Mouse (Mus musculus) forebrain, embryonic 11.5 days (tissue): Measurements from ENCODE around the gene Ccdc88c. TPM values are rescaled to one million over a fixed set of nuclear protein-coding genes. Genes with fewer than 3 reads are reported as not detected.

Experiments
- ATAC-seq: fragments of 200-750 bp; cut with Nextera tagmentation; replicated peaks from 2 replicates; pipeline ENCODE4 v1.8.0; 2017; ENCODE audit warnings: moderate TSS enrichment; ENCODE audit not compliant: low FRiP score
- DNase-seq: peaks from one replicate; pipeline ENCODE4 v3.0.0-alpha.2; 2017; ENCODE audit warnings: low spot score
- H3K27ac ChIP-seq: fragments of 300-500 bp; sonication (generic); 2 replicates; pipeline ENCODE4 v1.5.1; 2014; ENCODE audit warnings: low read depth, low read length
- H3K27me3 ChIP-seq: fragments of 300-500 bp; sonication (generic); 2 replicates; pipeline ENCODE4 v1.6.1; 2014; ENCODE audit warnings: mild to moderate bottlenecking, low read length, mixed read lengths; ENCODE audit not compliant: control insufficient read depth, insufficient read depth
- H3K36me3 ChIP-seq: fragments of 300-500 bp; sonication (generic); 2 replicates; pipeline ENCODE4 v1.6.1; 2014; ENCODE audit warnings: mild to moderate bottlenecking, low read length, moderate library complexity, mixed read lengths; ENCODE audit not compliant: control insufficient read depth, insufficient read depth
- H3K4me1 ChIP-seq: fragments of 300-500 bp; sonication (generic); replicated peaks from 2 replicates; pipeline ENCODE4 v1.6.1; 2014; ENCODE audit warnings: low read length, mixed read lengths; ENCODE audit not compliant: control insufficient read depth, insufficient read depth
- H3K4me2 ChIP-seq: fragments of 300-500 bp; sonication (generic); 2 replicates; pipeline ENCODE4 v1.6.1; 2014; ENCODE audit warnings: low read depth, mild to moderate bottlenecking, low read length, moderate library complexity, mixed read lengths; ENCODE audit not compliant: severe bottlenecking
- H3K4me3 ChIP-seq: fragments of 300-500 bp; sonication (generic); 2 replicates; pipeline ENCODE4 v1.5.1; 2014; ENCODE audit warnings: low read depth, low read length
- H3K9ac ChIP-seq: fragments of 300-500 bp; sonication (generic); 2 replicates; pipeline ENCODE4 v1.6.1; 2014; ENCODE audit warnings: low read length
- H3K9me3 ChIP-seq: fragments of 300-500 bp; sonication (generic); 2 replicates; pipeline ENCODE4 v1.6.1; 2016; ENCODE audit warnings: low read length, mixed read lengths; ENCODE audit not compliant: control insufficient read depth
- whole genome bisulfite sequencing: fragments of 180-500 bp; shearing (Covaris S2); extraction: QIAGEN DNeasy Blood & Tissue Kit; methylation state at CpG from one replicate; pipeline ENCODE4 v1.1.7; 2014; 5-methylcytosine and 5-hydroxymethylcytosine counted together
- polyA plus RNA-seq: library from polyadenylated mRNA; unstranded; fragments of >200 nt; fragmentation: Nextera tagmentation; extraction: Ambion mirVana; gene quantifications from 2 replicates; pipeline ENCODE4 v1.2.1, GENCODE M21; 2014

Gene Ccdc88c
- polyA plus RNA-seq, 1 experiment from 2014 or later: 27.7 TPM

GRCm38 (mm10) chr12:100875553-100875952, 153.3 kb downstream of the Ccdc88c start:
- Histone ChIP-seq H3K4me1 (no peaks in the 10 kb centered on the region), H3K27me3 (no peaks in the 10 kb centered on the region), H3K4me3 (no peak overlapping the region), H3K9me3 (no peaks in the 10 kb centered on the region), H3K9ac (no peak overlapping the region), H3K4me2 (no peak overlapping the region), H3K36me3 (no peaks in the 10 kb centered on the region), H3K27ac (no peak overlapping the region)
- DNase-seq (no peak), ATAC-seq (no peak)
- WGBS: 76% methylated on average over 3 of the region's 3 CpGs

DNA sequence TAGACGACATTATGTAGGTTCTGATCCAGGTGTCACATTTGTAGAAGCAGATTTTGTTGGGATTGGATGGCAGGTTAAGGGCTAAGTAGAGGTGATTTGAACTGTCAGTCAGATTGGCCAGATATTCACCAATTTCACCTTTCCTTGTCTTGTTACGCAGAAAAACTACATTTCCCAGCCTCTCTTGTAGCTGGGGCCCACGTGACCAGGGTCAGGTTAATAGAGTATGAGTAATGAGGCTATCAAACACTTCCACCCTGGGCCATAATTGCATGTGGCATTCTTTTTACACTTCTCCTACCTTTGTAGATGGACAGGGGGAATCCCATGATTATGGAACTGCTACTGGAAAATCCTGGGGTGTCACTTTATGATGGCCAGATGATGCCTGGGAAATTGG, 155.2 kb downstream of the Ccdc88c start:
- DNase-seq: no peak
- Histone ChIP-seq H3K27ac (no peak overlapping the region), H3K36me3 (no peaks in the 10 kb centered on the region), H3K4me2 (no peak overlapping the region), H3K27me3 (no peaks in the 10 kb centered on the region), H3K9ac (no peak overlapping the region), H3K4me3 (no peak overlapping the region), H3K4me1 (no peaks in the 10 kb centered on the region), H3K9me3 (no peaks in the 10 kb centered on the region)
- 86% methylated on average over 3 of the region's 3 CpGs for WGBS
- ATAC-seq: no peak

DNA sequence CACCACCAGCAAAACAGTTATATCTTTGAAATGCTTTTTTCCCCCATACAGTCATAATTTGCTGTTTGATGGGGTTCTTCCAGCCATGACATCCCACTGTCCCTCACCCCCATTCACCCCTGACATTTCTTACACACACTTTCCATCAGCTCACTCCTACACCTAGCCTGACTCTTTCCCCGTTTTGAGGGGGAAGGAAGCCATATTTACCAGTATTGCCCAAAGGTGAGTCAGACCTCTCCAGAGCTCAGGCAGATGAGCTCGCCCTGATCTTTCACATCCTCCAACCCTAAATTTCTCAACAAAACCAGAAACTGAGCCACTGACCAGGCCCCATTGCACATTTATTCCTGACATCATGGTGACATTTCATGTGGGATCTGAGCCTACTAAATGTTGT, 157.0 kb downstream of the Ccdc88c start:
- Histone ChIP-seq H3K27me3 (no peaks in the 10 kb centered on the region), H3K36me3 (no peaks in the 10 kb centered on the region), H3K4me3 (no peak overlapping the region), H3K9me3 (no peaks in the 10 kb centered on the region), H3K4me1 (no peaks in the 10 kb centered on the region), H3K9ac (no peak overlapping the region), H3K4me2 (no peak overlapping the region), H3K27ac (no peak overlapping the region)
- DNase-seq (no peak), ATAC-seq (no peak)
- 87% methylated on average over 2 of the region's 2 CpGs for WGBS

DNA sequence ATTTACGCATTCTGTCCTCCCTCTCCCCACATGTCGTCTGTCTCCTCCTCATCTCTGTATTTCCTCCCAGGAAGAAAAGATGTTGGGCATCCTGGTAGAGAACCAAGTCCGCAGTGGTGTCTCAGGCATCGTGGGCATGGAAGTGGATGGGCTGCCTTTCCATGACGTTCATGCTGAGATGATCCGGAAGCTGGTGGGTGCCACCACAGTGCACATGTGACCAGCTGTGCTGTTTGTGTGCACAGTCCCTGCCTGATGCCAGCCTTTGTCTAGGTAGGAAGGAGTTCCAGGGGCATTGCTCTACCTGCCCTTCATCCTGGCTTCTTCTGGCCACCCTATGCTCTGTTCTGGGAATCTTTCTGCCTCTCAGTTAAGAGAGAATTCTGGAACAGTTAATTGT, 157.6 kb downstream of the Ccdc88c start:
- H3K27me3 ChIP-seq: no peaks in the 10 kb centered on the region
- WGBS: 94% methylated on average over 6 of the region's 6 CpGs
- DNase-seq: no peak
- H3K4me1 ChIP-seq: no peaks in the 10 kb centered on the region
- no peak overlapping the region for H3K4me2 ChIP-seq
- no peak for ATAC-seq
- H3K36me3 ChIP-seq: no peaks in the 10 kb centered on the region
- no peak overlapping the region for H3K27ac ChIP-seq
- H3K9ac ChIP-seq: no peak overlapping the region
- H3K9me3 ChIP-seq: no peaks in the 10 kb centered on the region
- H3K4me3 ChIP-seq: no peak overlapping the region

- ATAC-seq: no peak
- no peak overlapping the region for H3K4me2 ChIP-seq
- WGBS: 60% methylated on average over 4 of the region's 4 CpGs
Measured at GRCm38 (mm10) chr12:100868049-100868622, 160.7 kb downstream of the Ccdc88c start.

DNA sequence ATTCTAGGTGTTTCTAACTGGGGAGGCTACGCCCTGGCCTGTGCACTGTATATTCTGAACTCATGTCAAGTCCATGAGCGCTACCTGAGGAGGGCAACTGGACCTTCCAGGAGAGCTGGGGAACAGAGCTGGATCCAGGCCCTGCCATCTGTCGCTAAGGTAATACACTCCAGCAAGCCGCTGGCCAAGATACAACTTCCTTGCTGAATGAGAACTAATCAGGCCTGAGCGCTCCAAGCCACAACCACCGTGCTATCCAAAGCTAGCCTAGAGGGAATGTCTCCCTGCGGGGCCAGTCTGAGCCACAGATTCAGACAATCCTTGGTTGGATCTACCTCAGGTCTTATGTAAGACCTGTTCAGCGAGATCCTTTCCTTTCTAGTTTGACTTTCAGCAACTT, 161.8 kb downstream of the Ccdc88c start:
- Histone ChIP-seq H3K9me3 (no peaks in the 10 kb centered on the region), H3K4me3 (no peak overlapping the region), H3K36me3 (no peaks in the 10 kb centered on the region), H3K4me1 (no peaks in the 10 kb centered on the region), H3K27me3 (no peaks in the 10 kb centered on the region), H3K27ac (no peak overlapping the region), H3K9ac (no peak overlapping the region), H3K4me2 (no peak overlapping the region)
- 89% methylated on average over 8 of the region's 8 CpGs for WGBS
- no peak for DNase-seq
- no peak for ATAC-seq

More at GRCm38 (mm10) chr12:100868049-100868622, 160.7 kb downstream of the Ccdc88c start:
- no peaks in the 10 kb centered on the region for H3K36me3 ChIP-seq
- no peaks in the 10 kb centered on the region for H3K4me1 ChIP-seq
- no peak for DNase-seq
- H3K9ac ChIP-seq: no peak overlapping the region
- no peak overlapping the region for H3K4me3 ChIP-seq
- no peaks in the 10 kb centered on the region for H3K27me3 ChIP-seq
- H3K9me3 ChIP-seq: no peaks in the 10 kb centered on the region
- no peak overlapping the region for H3K27ac ChIP-seq

- H3K27me3 ChIP-seq: no peaks in the 10 kb centered on the region
- no peak overlapping the region for H3K4me2 ChIP-seq
- H3K36me3 ChIP-seq: no peaks in the 10 kb centered on the region
- no peaks in the 10 kb centered on the region for H3K4me1 ChIP-seq
- no peak for ATAC-seq
- H3K4me3 ChIP-seq: no peak overlapping the region
- 87% methylated on average over 11 of the region's 11 CpGs for WGBS
- H3K9ac ChIP-seq: no peak overlapping the region
- H3K27ac ChIP-seq: no peak overlapping the region
- no peaks in the 10 kb centered on the region for H3K9me3 ChIP-seq
- DNase-seq: no peak
Measured at GRCm38 (mm10) chr12:100865509-100866078, 163.3 kb downstream of the Ccdc88c start.

- ATAC-seq: no peak
- no peaks in the 10 kb centered on the region for H3K4me1 ChIP-seq
Measured at GRCm38 (mm10) chr12:100865072-100865471, 163.8 kb downstream of the Ccdc88c start.

GRCm38 (mm10) chr12:100862856-100863446, 165.9 kb downstream of the Ccdc88c start:
- ATAC-seq: no peak
- DNase-seq: no peak
- Histone ChIP-seq H3K27ac (no peak overlapping the region), H3K4me3 (no peak overlapping the region), H3K4me2 (no peak overlapping the region), H3K9me3 (no peaks in the 10 kb centered on the region), H3K36me3 (no peaks in the 10 kb centered on the region), H3K27me3 (no peaks in the 10 kb centered on the region), H3K4me1 (no peaks in the 10 kb centered on the region), H3K9ac (no peak overlapping the region)
- 93% methylated on average over 3 of the region's 3 CpGs for WGBS

More at GRCm38 (mm10) chr12:100865072-100865471, 163.8 kb downstream of the Ccdc88c start:
- DNase-seq: no peak
- Histone ChIP-seq H3K9me3 (no peaks in the 10 kb centered on the region), H3K4me2 (no peak overlapping the region), H3K27me3 (no peaks in the 10 kb centered on the region), H3K36me3 (no peaks in the 10 kb centered on the region), H3K27ac (no peak overlapping the region), H3K9ac (no peak overlapping the region), H3K4me3 (no peak overlapping the region)
